Mouse (Mus musculus) testis, adult 2 months (tissue): Measurements from ENCODE around the gene Dpp4. TPM values are rescaled to one million over a fixed set of nuclear protein-coding genes. Genes with fewer than 3 reads are reported as not detected.

Source experiments
- H3K27ac ChIP-seq: fragments of 200-500 bp; 2 replicates; pipeline ENCODE4 v1.5.1; 2012; ENCODE audit warnings: low read depth, low read length; ENCODE audit not compliant: control insufficient read depth, insufficient read depth
- H3K27me3 ChIP-seq: fragments of 200-500 bp; 2 replicates; pipeline ENCODE4 v1.6.1; 2012; ENCODE audit warnings: mild to moderate bottlenecking, low read length, moderate library complexity; ENCODE audit not compliant: control insufficient read depth, insufficient read depth
- H3K36me3 ChIP-seq: fragments of 200-500 bp; 2 replicates; pipeline ENCODE4 v1.6.1; 2012; ENCODE audit warnings: mild to moderate bottlenecking, low read length; ENCODE audit not compliant: control insufficient read depth, insufficient read depth
- H3K4me1 ChIP-seq: fragments of 200-500 bp; 2 replicates; pipeline ENCODE4 v1.6.1; 2012; ENCODE audit warnings: low read length; ENCODE audit not compliant: control insufficient read depth, insufficient read depth
- H3K4me3 ChIP-seq: fragments of 200-500 bp; 2 replicates; pipeline ENCODE4 v1.5.1; 2012; ENCODE audit warnings: low read depth, mild to moderate bottlenecking, low read length, moderate library complexity, mixed read lengths; ENCODE audit not compliant: control insufficient read depth
- CTCF ChIP-seq: fragments of 200-500 bp; IDR thresholded peaks from 2 replicates; pipeline ENCODE4 v1.5.1; 2012; ENCODE audit warnings: low read depth, mild to moderate bottlenecking, inconsistent platforms, low read length, moderate library complexity; ENCODE audit not compliant: control insufficient read depth, insufficient read depth, insufficient replicate concordance
- POLR2A ChIP-seq: fragments of 200-500 bp; IDR thresholded peaks from 2 replicates; pipeline ENCODE4 v1.6.1; 2012; ENCODE audit warnings: low read depth, mild to moderate bottlenecking, inconsistent platforms, low read length, moderate library complexity; ENCODE audit not compliant: control insufficient read depth
- polyA plus RNA-seq: library from polyadenylated mRNA; depleted of rRNA; stranded (reverse); fragments of >200 nt; gene quantifications from 2 replicates; pipeline ENCODE4 v1.2.3, GENCODE M21; 2012

Dpp4 gene
- polyA plus RNA-seq, 1 experiment: 0.25 TPM

GRCm38 (mm10) chr2:62341061-62341733 is 70.8 kb downstream of the Dpp4 start:
- TF ChIP-seq POLR2A (no peak), CTCF (no peak)
- Histone ChIP-seq H3K4me3 (no peak overlapping the region), H3K27ac (no peak overlapping the region), H3K4me1 (no peaks in the 10 kb centered on the region), H3K36me3 (no peaks in the 10 kb centered on the region), H3K27me3 (no peaks in the 10 kb centered on the region)

GRCm38 (mm10) chr2:62339222-62339944 is 72.6 kb downstream of the Dpp4 start:
- H3K27ac ChIP-seq: no peak overlapping the region
- TF ChIP-seq POLR2A (no peak), CTCF (no peak)
- H3K4me3 ChIP-seq: no peak overlapping the region
- H3K36me3 ChIP-seq: no peaks in the 10 kb centered on the region
- H3K4me1 ChIP-seq: no peaks in the 10 kb centered on the region
- H3K27me3 ChIP-seq: no peaks in the 10 kb centered on the region

GRCm38 (mm10) chr2:62337086-62337485 is 74.9 kb downstream of the Dpp4 start:
- no peak overlapping the region for H3K4me3 ChIP-seq
- H3K27ac ChIP-seq: no peak overlapping the region
- TF ChIP-seq CTCF: no peak
- TF ChIP-seq POLR2A: no peak
- no peaks in the 10 kb centered on the region for H3K4me1 ChIP-seq
- H3K27me3 ChIP-seq: no peaks in the 10 kb centered on the region
- no peaks in the 10 kb centered on the region for H3K36me3 ChIP-seq

- Histone ChIP-seq H3K36me3 (no peaks in the 10 kb centered on the region), H3K27ac (no peak overlapping the region), H3K4me1 (no peaks in the 10 kb centered on the region), H3K4me3 (no peak overlapping the region), H3K27me3 (no peaks in the 10 kb centered on the region)
- TF ChIP-seq POLR2A (no peak), CTCF (no peak)
Measured at GRCm38 (mm10) chr2:62334397-62335243, 77.4 kb downstream of the Dpp4 start.

- no peaks in the 10 kb centered on the region for H3K36me3 ChIP-seq
- TF ChIP-seq CTCF (no peak), POLR2A (no peak)
- no peak overlapping the region for H3K4me3 ChIP-seq
- H3K27me3 ChIP-seq: no peaks in the 10 kb centered on the region
- H3K4me1 ChIP-seq: no peaks in the 10 kb centered on the region
- no peak overlapping the region for H3K27ac ChIP-seq
Measured at GRCm38 (mm10) chr2:62332465-62332864, 79.6 kb downstream of the Dpp4 start.

GRCm38 (mm10) chr2:62331913-62332312 is 80.1 kb downstream of the Dpp4 start:
- Histone ChIP-seq H3K36me3 (no peaks in the 10 kb centered on the region), H3K27me3 (no peaks in the 10 kb centered on the region), H3K4me1 (no peaks in the 10 kb centered on the region), H3K27ac (no peak overlapping the region), H3K4me3 (no peak overlapping the region)
- TF ChIP-seq POLR2A: no peak
- TF ChIP-seq CTCF: no peak

- no peaks in the 10 kb centered on the region for H3K27me3 ChIP-seq
- H3K36me3 ChIP-seq: no peaks in the 10 kb centered on the region
- no peaks in the 10 kb centered on the region for H3K4me1 ChIP-seq
- no peak overlapping the region for H3K4me3 ChIP-seq
- H3K27ac ChIP-seq: no peak overlapping the region
- no peak for TF ChIP-seq CTCF
- TF ChIP-seq POLR2A: no peak
Measured at GRCm38 (mm10) chr2:62325388-62325787, 86.6 kb downstream of the Dpp4 start.
